Mouse (Mus musculus): ENCODE measurements around the gene Trip12. TPM values are rescaled to one million over a fixed set of nuclear protein-coding genes. Genes with fewer than 3 reads are reported as not detected.

The Trip12 gene
- polyA plus RNA-seq, 1 experiment from 2014 or later = 79.0 TPM

DNA sequence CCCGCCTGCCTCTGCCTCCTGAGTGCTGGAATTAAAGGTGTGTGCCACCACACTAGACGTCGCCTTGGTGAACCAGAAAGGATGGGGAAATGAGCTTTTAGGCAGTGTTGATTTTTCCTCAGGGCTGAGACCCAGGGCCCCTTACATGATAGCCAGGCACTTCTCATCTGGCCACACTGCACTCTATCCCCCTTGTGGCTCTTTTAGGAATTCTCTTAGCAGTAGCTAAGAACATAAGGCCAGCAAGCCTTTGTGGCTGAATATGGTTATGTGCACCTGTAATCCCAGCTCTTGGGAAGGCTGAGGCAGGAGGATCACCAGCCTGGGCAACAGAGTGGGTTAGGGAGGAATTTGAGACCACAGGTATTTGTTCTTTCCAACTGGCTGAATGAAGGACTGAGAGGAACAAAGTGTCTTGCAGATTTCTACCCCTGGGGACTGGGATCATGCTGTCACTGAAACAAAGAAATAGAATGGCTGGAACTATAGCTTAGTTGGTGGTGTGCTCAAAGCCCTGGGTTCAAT, 26.5 kb upstream of the Trip12 start:
- DNase-seq (no peak), ATAC-seq (ENCODE audit: low FRiP score, low TSS enrichment) (no peak)
- no peaks in the 10 kb centered on the region for H3K27me3 ChIP-seq (ENCODE audit: control insufficient read depth, insufficient read depth, low read length)
- no peaks in the 10 kb centered on the region for H3K9me3 ChIP-seq (ENCODE audit: control insufficient read depth, low read length)
- no peak overlapping the region for H3K9ac ChIP-seq (replicated peaks; ENCODE audit: low read length)
- no peaks in the 10 kb centered on the region for H3K4me1 ChIP-seq (ENCODE audit: control insufficient read depth, insufficient read depth, low read length)
- WGBS = 96% methylated on average over 3 of the region's 3 CpGs
- H3K4me3 ChIP-seq (replicated peaks; ENCODE audit: low read depth, low read length) = no peak overlapping the region
- H3K4me2 ChIP-seq (ENCODE audit: low read length) = no peak overlapping the region
- H3K27ac ChIP-seq (replicated peaks; ENCODE audit: low read depth, low read length) = no peak overlapping the region
- no peaks in the 10 kb centered on the region for H3K36me3 ChIP-seq (ENCODE audit: control insufficient read depth, insufficient read depth, low read length)

- Histone ChIP-seq H3K9me3 (ENCODE audit: control insufficient read depth, low read length) (no peaks in the 10 kb centered on the region), H3K4me1 (ENCODE audit: control insufficient read depth, insufficient read depth, low read length) (no peaks in the 10 kb centered on the region), H3K9ac (replicated peaks; ENCODE audit: low read length) (no peak overlapping the region), H3K36me3 (ENCODE audit: control insufficient read depth, insufficient read depth, low read length) (no peaks in the 10 kb centered on the region), H3K27ac (replicated peaks; ENCODE audit: low read depth, low read length) (no peak overlapping the region), H3K4me3 (replicated peaks; ENCODE audit: low read depth, low read length) (no peak overlapping the region), H3K4me2 (ENCODE audit: low read length) (no peak overlapping the region), H3K27me3 (ENCODE audit: control insufficient read depth, insufficient read depth, low read length) (no peaks in the 10 kb centered on the region)
- no peak for DNase-seq
- 94% methylated on average over 6 of the region's 6 CpGs for WGBS
- no peak for ATAC-seq (ENCODE audit: low FRiP score, low TSS enrichment)
Observed at GRCm38 (mm10) chr1:84866231-84866630, 25.9 kb upstream of the Trip12 start.

DNA sequence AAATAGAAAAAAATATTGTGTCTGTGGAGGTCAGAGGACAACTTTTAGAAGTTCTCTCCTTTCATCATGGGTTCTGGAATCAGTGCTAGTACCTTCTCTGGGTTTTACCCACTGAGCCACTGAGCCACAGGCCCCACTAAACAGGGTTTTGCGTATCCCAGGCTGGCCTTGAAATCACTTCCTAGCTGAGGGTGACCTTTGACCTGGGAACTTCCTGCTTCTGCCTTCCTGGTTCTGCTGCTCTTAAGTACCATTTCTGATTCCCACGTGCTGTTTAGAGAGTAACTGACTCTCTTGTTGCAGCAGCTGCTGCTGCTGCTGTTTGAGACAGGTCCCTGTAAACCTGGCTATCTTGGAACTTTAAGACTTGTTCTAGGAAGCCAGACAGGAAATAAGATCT, 24.3 kb upstream of the Trip12 start:
- H3K36me3 ChIP-seq (ENCODE audit: control insufficient read depth, insufficient read depth, low read length) = no peaks in the 10 kb centered on the region

DNA sequence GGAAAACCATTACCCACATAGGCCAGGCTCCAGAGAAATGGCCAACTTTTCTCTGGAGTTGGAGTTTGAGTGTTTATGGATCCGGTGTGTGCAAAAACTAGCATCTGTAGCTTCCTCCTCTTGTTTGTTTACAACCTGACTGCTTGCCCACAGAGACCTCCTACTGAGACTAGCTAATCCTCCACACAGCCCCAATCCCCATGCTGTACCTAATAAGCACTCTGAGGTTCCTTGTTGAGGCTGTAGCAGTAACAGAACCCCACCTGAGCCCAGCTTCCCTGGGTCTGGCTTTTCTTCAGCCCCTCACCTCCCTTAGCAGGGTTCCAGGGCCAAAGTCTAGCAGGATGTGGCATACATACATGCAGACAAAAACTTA, 20.9 kb upstream of the Trip12 start:
- H3K36me3 ChIP-seq (ENCODE audit: control insufficient read depth, insufficient read depth, low read length) = no peaks in the 10 kb centered on the region
- H3K27me3 ChIP-seq (ENCODE audit: control insufficient read depth, insufficient read depth, low read length) = no peaks in the 10 kb centered on the region
- H3K4me2 ChIP-seq (ENCODE audit: low read length) = no peak overlapping the region
- no peaks in the 10 kb centered on the region for H3K9me3 ChIP-seq (ENCODE audit: control insufficient read depth, low read length)
- no peak for ATAC-seq (ENCODE audit: low FRiP score, low TSS enrichment)
- 72% methylated on average over 1 of the region's 1 CpGs for WGBS
- H3K27ac ChIP-seq (replicated peaks; ENCODE audit: low read depth, low read length) = no peak overlapping the region
- H3K9ac ChIP-seq (replicated peaks; ENCODE audit: low read length) = no peak overlapping the region
- no peaks in the 10 kb centered on the region for H3K4me1 ChIP-seq (ENCODE audit: control insufficient read depth, insufficient read depth, low read length)
- DNase-seq = no peak
- H3K4me3 ChIP-seq (replicated peaks; ENCODE audit: low read depth, low read length) = no peak overlapping the region

More for the DNA sequence above, 24.3 kb upstream of the Trip12 start:
- no peak overlapping the region for H3K4me3 ChIP-seq (replicated peaks; ENCODE audit: low read depth, low read length)
- H3K4me1 ChIP-seq (ENCODE audit: control insufficient read depth, insufficient read depth, low read length) = no peaks in the 10 kb centered on the region
- 74% methylated on average over 2 of the region's 2 CpGs for WGBS
- H3K27me3 ChIP-seq (ENCODE audit: control insufficient read depth, insufficient read depth, low read length) = no peaks in the 10 kb centered on the region
- H3K4me2 ChIP-seq (ENCODE audit: low read length) = no peak overlapping the region
- H3K27ac ChIP-seq (replicated peaks; ENCODE audit: low read depth, low read length) = no peak overlapping the region
- ATAC-seq (ENCODE audit: low FRiP score, low TSS enrichment) = no peak
- H3K9me3 ChIP-seq (ENCODE audit: control insufficient read depth, low read length) = no peaks in the 10 kb centered on the region
- DNase-seq = no peak
- H3K9ac ChIP-seq (replicated peaks; ENCODE audit: low read length) = no peak overlapping the region

DNA sequence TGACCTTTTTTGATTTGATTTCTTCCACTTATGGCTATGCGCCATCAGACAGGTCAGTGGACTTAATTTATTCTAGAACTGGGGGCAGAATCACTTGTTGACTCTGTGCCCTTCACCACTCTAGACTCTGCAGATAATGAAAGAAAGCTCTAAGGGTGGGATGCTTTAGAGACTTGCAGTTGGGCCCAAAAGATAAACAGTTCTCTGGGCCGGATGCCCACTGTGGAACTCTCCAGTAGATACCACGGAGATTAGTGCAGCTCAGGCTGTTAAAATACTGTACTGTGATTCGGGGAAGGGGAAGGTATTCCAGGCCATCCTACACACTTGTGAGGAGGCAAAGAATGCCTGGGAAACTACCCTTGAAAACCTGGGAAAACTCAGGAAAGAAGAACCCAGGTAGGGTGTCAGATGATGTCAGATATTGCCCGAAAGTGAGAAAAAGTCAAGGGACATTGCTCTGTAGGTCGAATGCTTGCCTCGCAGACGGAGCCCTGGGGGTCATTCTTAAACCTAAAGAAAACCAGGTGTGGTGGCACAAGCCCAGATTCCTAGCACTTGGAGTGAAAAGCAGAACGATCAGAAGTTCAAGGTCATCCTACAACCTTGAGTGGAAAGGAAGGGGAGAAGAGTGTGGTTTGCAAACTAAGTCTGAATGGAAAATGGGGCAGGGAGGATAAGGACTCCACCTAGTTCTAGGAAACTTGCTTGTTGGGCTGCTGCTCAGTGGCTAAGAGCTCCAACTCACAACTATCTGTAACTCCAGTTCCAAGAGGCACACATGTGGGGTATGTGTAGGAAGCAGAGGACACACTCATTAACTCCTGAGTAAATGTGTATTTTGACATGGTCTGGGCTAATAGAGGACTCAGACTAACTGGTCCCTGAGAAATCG, 20.3 kb upstream of the Trip12 start:
- 89% methylated on average over 10 of the region's 10 CpGs for WGBS
- Histone ChIP-seq H3K9me3 (ENCODE audit: control insufficient read depth, low read length) (no peaks in the 10 kb centered on the region), H3K4me3 (replicated peaks; ENCODE audit: low read depth, low read length) (no peak overlapping the region), H3K4me2 (ENCODE audit: low read length) (no peak overlapping the region), H3K27ac (replicated peaks; ENCODE audit: low read depth, low read length) (no peak overlapping the region), H3K4me1 (ENCODE audit: control insufficient read depth, insufficient read depth, low read length) (no peaks in the 10 kb centered on the region), H3K9ac (replicated peaks; ENCODE audit: low read length) (no peak overlapping the region), H3K36me3 (ENCODE audit: control insufficient read depth, insufficient read depth, low read length) (no peaks in the 10 kb centered on the region), H3K27me3 (ENCODE audit: control insufficient read depth, insufficient read depth, low read length) (no peaks in the 10 kb centered on the region)
- ATAC-seq (ENCODE audit: low FRiP score, low TSS enrichment) = no peak
- DNase-seq = no peak

- 92% methylated on average over 6 of the region's 6 CpGs for WGBS
- DNase-seq (no peak), ATAC-seq (ENCODE audit: low FRiP score, low TSS enrichment) (no peak)
- H3K27ac ChIP-seq (replicated peaks; ENCODE audit: low read depth, low read length) = no peak overlapping the region
- no peak overlapping the region for H3K4me3 ChIP-seq (replicated peaks; ENCODE audit: low read depth, low read length)
- H3K4me1 ChIP-seq (ENCODE audit: control insufficient read depth, insufficient read depth, low read length) = no peaks in the 10 kb centered on the region
- no peaks in the 10 kb centered on the region for H3K36me3 ChIP-seq (ENCODE audit: control insufficient read depth, insufficient read depth, low read length)
- H3K27me3 ChIP-seq (ENCODE audit: control insufficient read depth, insufficient read depth, low read length) = no peaks in the 10 kb centered on the region
- H3K9ac ChIP-seq (replicated peaks; ENCODE audit: low read length) = no peak overlapping the region
- H3K4me2 ChIP-seq (ENCODE audit: low read length) = no peak overlapping the region
- no peaks in the 10 kb centered on the region for H3K9me3 ChIP-seq (ENCODE audit: control insufficient read depth, low read length)
Observed at GRCm38 (mm10) chr1:84859597-84859996, 19.3 kb upstream of the Trip12 start.

GRCm38 (mm10) chr1:84855756-84856155, 15.4 kb upstream of the Trip12 start:
- no peaks in the 10 kb centered on the region for H3K4me1 ChIP-seq (ENCODE audit: control insufficient read depth, insufficient read depth, low read length)
- H3K27ac ChIP-seq (replicated peaks; ENCODE audit: low read depth, low read length) = no peak overlapping the region
- ATAC-seq (ENCODE audit: low FRiP score, low TSS enrichment) = no peak
- no peak for DNase-seq
- H3K9ac ChIP-seq (replicated peaks; ENCODE audit: low read length) = no peak overlapping the region
- H3K4me3 ChIP-seq (replicated peaks; ENCODE audit: low read depth, low read length) = no peak overlapping the region
- no peaks in the 10 kb centered on the region for H3K36me3 ChIP-seq (ENCODE audit: control insufficient read depth, insufficient read depth, low read length)
- no peaks in the 10 kb centered on the region for H3K27me3 ChIP-seq (ENCODE audit: control insufficient read depth, insufficient read depth, low read length)
- 80% methylated on average over 2 of the region's 2 CpGs for WGBS
- no peak overlapping the region for H3K4me2 ChIP-seq (ENCODE audit: low read length)
- no peaks in the 10 kb centered on the region for H3K9me3 ChIP-seq (ENCODE audit: control insufficient read depth, low read length)

GRCm38 (mm10) chr1:84854966-84855365, 14.7 kb upstream of the Trip12 start:
- H3K9me3 ChIP-seq (ENCODE audit: control insufficient read depth, low read length) = no peaks in the 10 kb centered on the region
- H3K4me2 ChIP-seq (ENCODE audit: low read length) = no peak overlapping the region
- no peak overlapping the region for H3K4me3 ChIP-seq (replicated peaks; ENCODE audit: low read depth, low read length)
- no peaks in the 10 kb centered on the region for H3K27me3 ChIP-seq (ENCODE audit: control insufficient read depth, insufficient read depth, low read length)
- ATAC-seq (ENCODE audit: low FRiP score, low TSS enrichment) (no peak), DNase-seq (no peak)
- H3K27ac ChIP-seq (replicated peaks; ENCODE audit: low read depth, low read length) = no peak overlapping the region
- H3K9ac ChIP-seq (replicated peaks; ENCODE audit: low read length) = no peak overlapping the region
- H3K4me1 ChIP-seq (ENCODE audit: control insufficient read depth, insufficient read depth, low read length) = no peaks in the 10 kb centered on the region
- 82% methylated on average over 2 of the region's 2 CpGs for WGBS
- no peaks in the 10 kb centered on the region for H3K36me3 ChIP-seq (ENCODE audit: control insufficient read depth, insufficient read depth, low read length)

GRCm38 (mm10) chr1:84853721-84854120, 13.4 kb upstream of the Trip12 start:
- no peaks in the 10 kb centered on the region for H3K4me1 ChIP-seq (ENCODE audit: control insufficient read depth, insufficient read depth, low read length)
- no peak overlapping the region for H3K27ac ChIP-seq (replicated peaks; ENCODE audit: low read depth, low read length)
- H3K4me3 ChIP-seq (replicated peaks; ENCODE audit: low read depth, low read length) = no peak overlapping the region
- WGBS = 84% methylated on average over 1 of the region's 1 CpGs
- H3K9me3 ChIP-seq (ENCODE audit: control insufficient read depth, low read length) = no peaks in the 10 kb centered on the region
- H3K4me2 ChIP-seq (ENCODE audit: low read length) = no peak overlapping the region
- H3K36me3 ChIP-seq (ENCODE audit: control insufficient read depth, insufficient read depth, low read length) = 0 out of 2 replicates have a peak, but pooled peaks cover 4% of the 10 kb centered on the region
- DNase-seq (no peak), ATAC-seq (ENCODE audit: low FRiP score, low TSS enrichment) (no peak)
- H3K9ac ChIP-seq (replicated peaks; ENCODE audit: low read length) = no peak overlapping the region
- no peaks in the 10 kb centered on the region for H3K27me3 ChIP-seq (ENCODE audit: control insufficient read depth, insufficient read depth, low read length)
